Mouse (Mus musculus) stomach, embryonic 16.5 days (tissue): Measurements from ENCODE around the gene Phykpl. TPM values are rescaled to one million over a fixed set of nuclear protein-coding genes. Genes with fewer than 3 reads are reported as not detected.
A peak's percentile ranks its signal among the peaks of the same experiment; 100 is the strongest.

Source experiments
- ATAC-seq: fragments of 200-750 bp; cut with Nextera tagmentation; 2 replicates; pipeline ENCODE4 v1.8.0; 2017; ENCODE audit warnings: moderate number of reproducible peaks, moderate TSS enrichment; ENCODE audit not compliant: insufficient read depth, low FRiP score
- H3K27ac ChIP-seq: fragments of 300-500 bp; sonication (generic); 2 replicates; pipeline ENCODE4 v1.5.1; 2014; ENCODE audit warnings: low read length
- H3K27me3 ChIP-seq: fragments of 300-500 bp; sonication (generic); 2 replicates; pipeline ENCODE4 v1.6.1; 2014; ENCODE audit warnings: low read length, control low read depth, mixed read lengths; ENCODE audit not compliant: control insufficient read depth, insufficient read depth
- H3K36me3 ChIP-seq: fragments of 300-500 bp; sonication (generic); 2 replicates; pipeline ENCODE4 v1.6.1; 2014; ENCODE audit warnings: low read length; ENCODE audit not compliant: control insufficient read depth, insufficient read depth
- H3K4me1 ChIP-seq: fragments of 300-500 bp; sonication (generic); 2 replicates; pipeline ENCODE4 v1.6.1; 2014; ENCODE audit warnings: low read length, control low read depth, mixed read lengths; ENCODE audit not compliant: control insufficient read depth, insufficient read depth
- H3K4me2 ChIP-seq: fragments of 300-500 bp; sonication (generic); 2 replicates; pipeline ENCODE4 v1.6.1; 2014; ENCODE audit warnings: low read depth, low read length, mixed read lengths
- H3K4me3 ChIP-seq: fragments of 300-500 bp; sonication (generic); replicated peaks from 2 replicates; pipeline ENCODE4 v1.5.1; 2014; ENCODE audit warnings: mild to moderate bottlenecking, low read length
- H3K9ac ChIP-seq: fragments of 300-500 bp; sonication (generic); 2 replicates; pipeline ENCODE4 v1.6.1; 2014; ENCODE audit warnings: low read length
- H3K9me3 ChIP-seq: fragments of 300-500 bp; sonication (generic); replicated peaks from 2 replicates; pipeline ENCODE4 v1.6.1; 2016; ENCODE audit warnings: low read length, control low read depth; ENCODE audit not compliant: control insufficient read depth
- WGBS: fragments of 180-500 bp; shearing (Covaris S2); extraction: QIAGEN DNeasy Blood & Tissue Kit; methylation state at CpG from one replicate; pipeline ENCODE4 v1.1.7; 2014; 5-methylcytosine and 5-hydroxymethylcytosine counted together
- polyA plus RNA-seq: library from polyadenylated mRNA; unstranded; fragments of >200 nt; fragmentation: Nextera tagmentation; extraction: Ambion mirVana; gene quantifications from 2 replicates; pipeline ENCODE4 v1.2.1, GENCODE M21; 2015

The Phykpl gene
- polyA plus RNA-seq, 1 experiment from 2014 or later, result 20.1 TPM

DNA sequence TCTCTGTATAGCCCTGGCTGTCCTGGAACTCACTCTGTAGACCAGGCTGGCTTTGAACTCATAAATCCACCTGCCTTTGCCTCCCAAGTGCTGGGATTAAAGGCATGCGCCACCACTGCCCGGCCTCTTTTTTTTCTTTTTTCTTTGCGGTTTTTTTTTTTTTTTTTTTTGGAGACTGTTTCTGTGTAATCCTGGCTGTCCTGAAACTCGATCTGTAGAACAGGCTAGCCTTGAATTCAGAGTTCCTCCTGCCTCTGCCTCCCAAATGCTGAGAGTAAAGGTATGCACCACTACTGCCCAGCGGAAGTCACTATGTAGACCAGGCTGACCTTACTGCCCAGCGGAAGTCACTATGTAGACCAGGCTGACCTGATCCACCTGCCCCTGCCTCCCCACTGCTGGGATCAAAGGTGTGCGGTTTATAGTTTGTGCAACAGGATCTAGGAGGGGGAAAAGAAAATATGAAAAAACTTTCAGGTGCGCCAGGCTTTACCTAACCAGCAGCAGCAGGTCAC lies 34.4 kb downstream of the Phykpl start:
- H3K4me3 ChIP-seq, result peak overlapping the region; percentile 93
- peak overlapping the region; percentile 48; the same call in 1 of the 2 replicates for H3K9ac ChIP-seq
- H3K4me2 ChIP-seq, result peak overlapping the region; percentile 86
- no peaks in the 10 kb centered on the region for H3K27me3 ChIP-seq
- no peak overlapping the region for H3K27ac ChIP-seq
- H3K36me3 ChIP-seq, result peaks cover 7% of the 10 kb centered on the region
- H3K9me3 ChIP-seq, result no peaks in the 10 kb centered on the region
- peaks cover 24% of the 10 kb centered on the region for H3K4me1 ChIP-seq
- WGBS, result 41% methylated on average over 8 of the region's 8 CpGs
- peak; percentile 10; the same call in 1 of the 2 replicates for ATAC-seq

DNA sequence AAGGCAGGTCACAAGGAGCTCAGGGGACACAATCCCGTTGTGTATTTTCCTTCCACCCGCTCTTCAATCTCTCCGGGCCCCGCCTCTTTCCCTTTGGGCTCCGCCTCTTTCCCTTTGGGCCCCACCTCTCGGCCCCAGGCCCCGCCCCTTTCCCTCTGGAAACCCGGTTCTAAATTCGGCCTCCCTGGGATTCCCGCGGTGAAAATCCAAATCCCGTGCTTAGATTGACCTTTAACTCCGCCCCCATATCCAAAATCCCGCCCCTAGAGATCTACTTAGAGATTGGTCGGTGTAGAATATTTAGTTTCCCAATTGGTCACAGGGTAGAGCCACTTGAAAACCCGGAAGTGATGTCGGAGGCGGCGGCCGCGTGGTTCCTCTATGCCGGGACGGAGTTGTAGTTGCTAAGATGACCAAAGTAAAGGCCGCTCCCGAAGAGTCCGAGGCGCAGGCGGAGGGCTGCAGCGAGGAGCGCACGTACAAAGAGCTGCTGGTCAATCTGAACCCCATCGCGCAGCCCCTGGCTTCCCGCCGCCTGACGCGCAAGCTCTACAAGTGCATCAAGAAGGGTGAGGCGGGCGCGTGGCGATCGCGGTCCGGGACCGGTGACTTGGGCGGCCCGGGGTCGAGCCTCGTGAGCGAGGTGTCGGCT lies 35.0 kb downstream of the Phykpl start, which contains the start of gene Nhp2:
TSS of gene Nhp2 (plus strand) at position 327 of the 652 bp plus-strand sequence.
- H3K9ac ChIP-seq, result peak within 1 kb of the TSS; percentile 80
- H3K36me3 ChIP-seq, result peaks cover 10% of the 10 kb centered on the region
- peak within 1 kb of the TSS; percentile 93 for H3K4me3 ChIP-seq
- H3K9me3 ChIP-seq, result no peaks in the 10 kb centered on the region
- peak; percentile 93 for ATAC-seq
- peaks cover 20% of the 10 kb centered on the region for H3K4me1 ChIP-seq
- peak within 1 kb of the TSS; percentile 46; the same call in 1 of the 2 replicates for H3K27ac ChIP-seq
- no peaks in the 10 kb centered on the region for H3K27me3 ChIP-seq
- WGBS, result under 1% methylated on average over 51 of the region's 51 CpGs
- peak within 1 kb of the TSS; percentile 86 for H3K4me2 ChIP-seq

DNA sequence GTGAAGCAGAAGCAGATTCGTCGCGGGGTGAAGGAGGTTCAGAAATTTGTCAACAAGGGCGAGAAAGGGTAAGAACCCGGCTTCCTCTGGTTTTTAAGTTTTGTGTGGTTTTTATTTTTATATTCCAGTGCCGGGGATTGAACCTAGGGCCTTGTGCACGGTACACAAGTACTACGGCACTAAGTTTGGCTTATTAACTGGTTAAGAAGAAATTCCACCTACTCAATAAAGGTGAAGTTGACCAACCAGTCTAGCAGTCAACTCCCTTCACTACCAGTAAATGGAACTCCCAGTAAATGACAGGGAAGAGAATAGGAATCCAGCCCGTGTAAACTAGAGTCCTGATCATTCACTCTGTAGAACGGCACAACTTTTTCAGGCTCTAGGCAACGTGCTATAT lies 35.5 kb downstream of the Phykpl start:
- Histone ChIP-seq H3K4me2 (peak overlapping the region; percentile 86), H3K36me3 (peaks cover 15% of the 10 kb centered on the region), H3K4me3 (peak overlapping the region; percentile 93), H3K9ac (peak overlapping the region; percentile 80), H3K9me3 (no peaks in the 10 kb centered on the region), H3K27ac (peak overlapping the region; percentile 46; the same call in 1 of the 2 replicates), H3K4me1 (peaks cover 15% of the 10 kb centered on the region), H3K27me3 (no peaks in the 10 kb centered on the region)
- ATAC-seq, result no peak
- WGBS, result under 1% methylated on average over 11 of the region's 11 CpGs

DNA sequence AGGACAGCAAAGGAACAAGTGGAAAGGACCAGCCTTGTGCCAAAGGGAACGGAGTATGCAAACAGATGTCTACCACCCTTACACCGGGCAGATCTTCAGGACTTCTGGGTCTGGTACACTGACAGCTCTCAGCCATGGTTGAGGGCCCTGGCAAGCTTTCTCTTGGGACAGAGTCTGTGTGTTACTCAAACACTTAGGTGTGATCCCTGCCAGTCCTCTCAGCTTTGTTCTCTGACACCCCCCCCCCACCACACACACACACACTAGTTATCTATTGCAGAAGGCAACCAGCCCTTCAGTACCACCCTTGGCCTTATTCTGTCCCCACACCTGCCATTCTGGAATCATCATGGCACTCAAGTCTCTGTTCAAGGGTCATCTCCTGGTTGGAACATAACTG lies 37.2 kb downstream of the Phykpl start:
- ATAC-seq, result no peak
- H3K4me2 ChIP-seq, result no peak overlapping the region
- H3K27me3 ChIP-seq, result no peaks in the 10 kb centered on the region
- H3K36me3 ChIP-seq, result peaks cover 27% of the 10 kb centered on the region
- H3K9ac ChIP-seq, result no peak overlapping the region
- H3K9me3 ChIP-seq, result no peaks in the 10 kb centered on the region
- no peak overlapping the region for H3K4me3 ChIP-seq
- 93% methylated on average over 2 of the region's 2 CpGs for WGBS
- H3K27ac ChIP-seq, result no peak overlapping the region
- H3K4me1 ChIP-seq, result peaks cover 13% of the 10 kb centered on the region

DNA sequence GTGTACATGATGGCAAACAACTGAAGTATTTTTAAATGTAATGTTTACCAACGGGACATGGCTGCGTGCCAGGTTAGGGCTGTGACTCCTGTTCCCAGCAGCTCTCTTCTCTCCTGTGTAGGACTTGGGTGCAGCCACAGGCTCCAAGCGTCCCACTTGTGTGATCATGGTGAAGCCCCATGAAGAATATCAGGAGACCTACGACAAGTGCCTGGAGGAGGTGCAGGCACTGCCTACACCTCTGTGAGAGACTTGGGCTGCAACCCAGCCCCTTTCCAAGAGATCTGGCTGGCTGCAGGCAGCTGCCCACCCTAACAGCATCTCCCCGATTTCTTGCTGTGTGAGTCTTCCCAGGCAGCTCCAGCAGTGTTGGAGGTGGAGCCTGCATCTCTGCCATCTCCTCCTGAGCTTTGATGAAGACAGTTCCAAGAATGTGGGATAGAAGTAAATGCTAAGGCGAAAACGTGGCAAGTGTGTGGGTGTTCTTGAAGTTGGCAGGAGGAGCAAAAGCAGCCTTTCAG lies 38.5 kb downstream of the Phykpl start:
- H3K4me1 ChIP-seq, result peaks cover 13% of the 10 kb centered on the region
- WGBS, result 88% methylated on average over 7 of the region's 7 CpGs
- no peaks in the 10 kb centered on the region for H3K9me3 ChIP-seq
- no peak for ATAC-seq
- H3K4me2 ChIP-seq, result no peak overlapping the region
- H3K36me3 ChIP-seq, result peaks cover 27% of the 10 kb centered on the region
- no peak overlapping the region for H3K4me3 ChIP-seq
- H3K9ac ChIP-seq, result no peak overlapping the region
- no peaks in the 10 kb centered on the region for H3K27me3 ChIP-seq
- H3K27ac ChIP-seq, result no peak overlapping the region

DNA sequence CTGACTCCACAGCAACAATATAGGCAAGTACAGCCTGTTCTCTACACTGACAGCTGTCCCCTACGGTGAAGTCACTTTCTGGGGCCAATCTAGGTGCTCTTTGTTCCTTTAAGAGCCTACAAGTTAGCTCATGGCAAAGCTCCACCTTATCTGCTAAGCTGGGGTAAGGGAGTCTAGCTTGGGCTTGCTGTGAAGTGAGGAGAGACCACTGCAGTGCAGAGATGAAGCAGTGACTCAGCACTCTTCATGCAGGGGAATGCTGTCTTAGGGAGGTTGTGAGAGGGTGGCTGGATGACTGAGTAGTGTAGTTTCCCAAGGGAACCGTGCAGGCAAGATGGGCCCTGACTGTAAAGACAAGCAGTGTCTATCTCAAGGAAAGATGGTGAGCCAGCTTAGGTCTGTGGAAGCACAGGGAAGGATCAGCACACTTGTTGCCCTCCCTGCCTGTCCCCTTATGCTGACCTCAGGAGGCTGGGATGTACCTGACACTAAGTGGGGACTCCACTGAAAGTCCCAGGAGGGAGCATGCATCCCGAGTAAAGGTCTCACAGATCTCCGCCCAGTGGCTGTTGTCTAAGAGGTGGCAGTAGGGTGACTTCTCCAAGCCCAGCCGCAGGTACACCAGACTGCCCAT lies 40.7 kb downstream of the Phykpl start:
- Histone ChIP-seq H3K4me3 (no peak overlapping the region), H3K9me3 (no peaks in the 10 kb centered on the region), H3K27me3 (no peaks in the 10 kb centered on the region), H3K4me2 (no peak overlapping the region), H3K36me3 (peaks cover 27% of the 10 kb centered on the region), H3K27ac (no peak overlapping the region), H3K9ac (no peak overlapping the region), H3K4me1 (peaks cover 10% of the 10 kb centered on the region)
- no peak for ATAC-seq
- WGBS, result 78% methylated on average over 5 of the region's 5 CpGs

DNA sequence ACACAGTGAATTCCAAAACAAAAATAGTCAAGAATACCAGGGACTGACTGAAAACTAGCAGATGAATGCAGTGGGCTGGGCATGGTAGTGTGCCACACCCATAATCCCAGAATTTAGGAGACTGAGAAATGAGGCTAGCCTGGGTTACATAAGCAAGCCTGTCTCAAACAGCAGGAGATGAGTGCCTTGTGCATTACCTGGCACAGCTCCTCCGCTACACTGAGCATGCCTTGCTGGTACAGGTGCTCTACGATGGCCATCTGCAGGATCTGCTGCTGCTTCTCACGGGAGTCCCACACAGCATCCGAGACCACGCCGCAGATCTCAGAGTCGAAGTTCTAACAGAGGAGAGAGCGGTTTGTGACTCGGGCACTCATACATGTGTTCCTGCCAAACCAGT lies 42.9 kb downstream of the Phykpl start:
- Histone ChIP-seq H3K4me3 (no peak overlapping the region), H3K27ac (no peak overlapping the region), H3K9me3 (no peaks in the 10 kb centered on the region), H3K27me3 (no peaks in the 10 kb centered on the region), H3K4me2 (no peak overlapping the region), H3K9ac (no peak overlapping the region), H3K36me3 (peaks cover 27% of the 10 kb centered on the region), H3K4me1 (no peaks in the 10 kb centered on the region)
- 93% methylated on average over 9 of the region's 9 CpGs for WGBS
- no peak for ATAC-seq

DNA sequence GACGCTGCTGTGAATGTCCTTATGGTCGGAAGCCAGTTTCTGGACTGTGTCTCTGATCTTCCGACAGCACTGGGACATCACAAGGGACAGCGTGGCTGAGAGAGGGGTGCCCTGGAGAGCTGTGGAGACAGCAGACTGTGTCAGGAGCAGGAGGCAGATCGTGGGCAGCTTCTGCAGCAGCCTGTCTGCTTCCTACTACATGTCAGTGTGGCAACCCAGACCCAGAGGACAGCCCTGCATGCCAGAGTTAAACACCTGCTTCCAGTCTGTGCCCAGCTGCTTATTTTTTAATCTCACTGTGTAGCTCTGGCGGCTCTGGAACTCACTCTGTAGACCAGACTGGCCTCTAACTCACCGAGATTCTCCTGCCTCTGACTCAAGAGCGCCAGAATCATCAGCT lies 43.4 kb downstream of the Phykpl start:
- Histone ChIP-seq H3K27ac (no peak overlapping the region), H3K27me3 (no peaks in the 10 kb centered on the region), H3K4me2 (no peak overlapping the region), H3K9me3 (no peaks in the 10 kb centered on the region), H3K9ac (no peak overlapping the region), H3K4me1 (no peaks in the 10 kb centered on the region), H3K4me3 (no peak overlapping the region), H3K36me3 (peaks cover 24% of the 10 kb centered on the region)
- 80% methylated on average over 8 of the region's 8 CpGs for WGBS
- no peak for ATAC-seq

DNA sequence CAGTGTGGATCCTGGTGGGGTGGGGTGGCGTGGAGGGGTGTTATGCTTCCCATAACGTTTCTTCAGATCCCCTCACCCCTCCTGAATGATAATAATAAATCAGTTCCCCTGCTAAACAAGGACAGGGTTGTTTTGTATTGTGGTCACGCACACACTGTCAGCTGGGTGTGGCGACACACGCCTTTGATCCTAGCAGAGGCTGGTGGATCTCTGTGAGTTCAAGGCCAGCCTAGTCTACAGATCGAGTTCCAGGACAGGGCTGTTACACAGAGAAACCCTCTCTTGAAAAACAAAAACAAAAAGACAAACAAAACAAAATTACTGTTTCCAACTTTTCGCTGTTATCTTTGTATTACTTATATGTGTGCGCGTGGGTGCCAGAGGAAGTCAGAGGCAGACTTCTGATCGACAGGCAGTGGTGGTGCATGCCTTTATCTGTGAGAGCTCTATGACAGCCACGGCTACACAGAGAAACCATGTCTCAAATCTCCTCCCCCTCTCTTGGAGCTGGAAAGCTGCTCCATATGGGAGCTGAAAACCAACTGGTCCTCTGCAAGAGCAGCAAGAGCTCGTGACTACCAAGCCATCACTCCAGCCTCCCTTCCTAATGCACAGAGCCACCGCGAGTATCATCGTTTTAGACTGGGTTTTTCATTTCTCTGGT lies 45.2 kb downstream of the Phykpl start:
- Histone ChIP-seq H3K27ac (no peak overlapping the region), H3K4me1 (no peaks in the 10 kb centered on the region), H3K9me3 (no peaks in the 10 kb centered on the region), H3K4me2 (no peak overlapping the region), H3K9ac (no peak overlapping the region), H3K4me3 (no peak overlapping the region), H3K36me3 (peaks cover 15% of the 10 kb centered on the region), H3K27me3 (no peaks in the 10 kb centered on the region)
- ATAC-seq, result no peak
- 78% methylated on average over 15 of the region's 15 CpGs for WGBS
